Mouse (Mus musculus) spleen, postnatal 4 days (tissue): Measurements from ENCODE around the gene Trim46.

Experiments
- DNase-seq, 2 experiments: peaks; one replicate each; pipeline ENCODE4 v3.0.0; 2022; ENCODE audit warnings: low spot score in 2 of 2

Gene Trim46

DNA sequence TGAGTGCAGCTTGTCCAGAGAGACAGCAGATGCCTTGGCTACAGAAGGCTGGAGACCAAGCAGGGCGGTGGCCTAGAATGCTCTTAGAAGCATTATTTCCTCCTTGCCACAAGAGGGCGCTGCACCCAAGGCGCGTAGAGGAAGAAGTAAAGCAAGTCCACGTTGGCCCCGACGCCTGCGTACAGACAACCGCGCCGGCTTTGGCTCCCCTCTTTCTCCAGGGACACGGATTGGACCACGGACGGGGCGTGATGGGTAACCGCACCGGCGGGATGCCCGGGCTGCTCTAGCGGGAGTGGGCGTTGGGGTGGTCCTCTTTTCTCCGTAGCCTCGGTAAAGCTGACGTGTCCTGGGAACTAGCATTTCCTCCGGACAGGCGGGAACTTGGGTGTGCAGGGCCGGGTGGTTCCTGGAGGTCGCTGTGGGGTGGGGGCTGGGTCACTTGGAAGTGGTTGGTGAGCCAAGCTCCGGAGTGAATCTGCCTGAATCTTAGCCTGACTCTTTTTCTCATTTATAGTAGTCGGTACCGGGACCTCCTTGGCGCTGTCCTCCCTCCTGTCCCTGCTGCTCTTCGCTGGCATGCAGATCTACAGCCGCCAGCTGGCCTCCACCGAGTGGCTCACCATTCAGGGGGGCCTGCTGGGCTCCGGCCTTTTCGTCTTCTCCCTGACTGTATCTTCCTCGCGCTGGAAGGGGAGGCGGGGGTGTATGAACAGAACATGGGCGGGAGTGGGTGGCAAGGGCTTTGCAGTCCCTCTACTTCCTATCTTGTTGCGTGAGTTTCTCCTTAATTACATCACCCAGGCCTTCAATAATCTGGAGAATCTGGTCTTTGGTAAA lies at the start of gene Trim46:
Gene Trim46, minus strand, starts transcription at position 49 of the 840 bp plus-strand sequence.
- DNase-seq = peak; percentile 84 to 95

DNA sequence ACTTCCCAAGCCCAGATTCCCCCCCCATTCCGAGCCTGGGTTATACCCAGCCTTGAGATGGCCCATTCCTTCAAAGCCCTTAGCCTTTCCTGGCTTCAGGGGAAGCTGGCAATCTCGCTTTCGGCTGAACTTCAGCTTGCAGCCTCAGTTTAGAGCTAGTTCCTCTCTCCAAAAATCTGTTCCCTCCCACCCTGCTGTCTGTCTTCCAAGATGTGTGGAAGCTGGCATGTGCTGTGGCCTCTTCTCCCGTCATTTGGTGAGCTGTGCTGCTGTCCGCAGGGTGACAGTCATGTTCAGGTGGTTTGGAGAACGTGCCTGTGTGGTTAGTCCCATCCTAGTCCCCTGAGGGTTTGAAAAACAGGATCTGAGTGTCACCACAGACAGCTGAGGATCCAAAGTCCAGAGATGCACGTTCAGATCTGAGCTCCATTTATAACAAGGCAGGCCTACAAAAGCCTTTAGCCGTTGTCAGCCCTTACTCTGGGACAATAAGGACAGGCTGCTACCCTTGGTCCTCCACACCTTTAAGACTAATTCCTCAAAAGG lies 49.6 kb upstream of the Trim46 start:
- no peak for DNase-seq

DNA sequence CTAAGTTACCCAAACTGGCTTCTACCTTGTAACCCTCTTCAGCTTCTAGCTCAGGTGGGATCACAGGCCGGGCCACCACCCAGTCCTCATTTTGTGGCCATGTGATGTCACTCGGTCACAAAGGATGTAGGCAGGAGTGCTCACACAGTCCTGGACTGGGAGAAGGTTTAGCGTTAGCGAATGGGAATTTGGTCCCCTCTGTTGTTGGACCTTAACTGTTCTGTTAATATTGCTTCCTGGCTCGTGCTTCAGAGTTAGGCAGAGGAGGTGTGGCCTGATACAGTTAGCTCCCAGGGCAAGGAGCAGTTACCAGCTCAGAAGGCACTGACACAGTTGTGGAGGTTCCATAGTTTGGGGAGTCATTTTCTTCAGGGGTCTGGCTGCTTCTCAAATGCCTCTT lies 48.1 kb upstream of the Trim46 start:
- no peak for DNase-seq

DNA sequence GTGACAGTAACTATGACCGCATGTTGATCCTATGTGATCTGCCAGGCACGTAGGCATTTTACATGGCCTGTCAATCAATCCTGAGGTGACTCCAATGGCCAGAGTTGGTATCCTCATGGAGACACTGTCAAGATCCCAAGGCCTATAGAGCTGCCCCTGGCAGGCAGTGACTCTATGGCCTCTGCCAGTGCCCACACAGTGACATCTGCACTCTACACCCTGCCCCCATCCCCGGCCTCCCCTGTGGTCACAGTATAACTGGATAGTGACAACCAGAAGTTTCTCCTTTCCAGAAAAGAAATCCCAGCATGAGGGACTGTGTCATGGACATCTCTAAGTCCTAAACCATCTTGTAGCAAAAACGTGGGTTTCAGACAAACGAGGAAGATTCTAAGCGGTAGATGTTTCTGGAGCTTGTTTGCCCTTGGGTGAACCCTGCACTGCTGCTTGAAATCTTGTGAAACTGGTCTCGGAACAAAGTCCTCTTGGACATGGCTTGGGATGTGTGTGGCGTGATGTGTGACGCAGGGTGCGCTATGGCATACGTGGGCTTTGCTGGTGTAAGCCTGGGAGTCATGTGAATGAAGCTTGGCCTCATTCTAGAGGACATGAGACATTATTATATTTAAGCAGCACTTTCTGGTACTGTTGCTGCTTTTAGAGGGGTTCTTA lies 47.3 kb upstream of the Trim46 start:
- no peak for DNase-seq

DNA sequence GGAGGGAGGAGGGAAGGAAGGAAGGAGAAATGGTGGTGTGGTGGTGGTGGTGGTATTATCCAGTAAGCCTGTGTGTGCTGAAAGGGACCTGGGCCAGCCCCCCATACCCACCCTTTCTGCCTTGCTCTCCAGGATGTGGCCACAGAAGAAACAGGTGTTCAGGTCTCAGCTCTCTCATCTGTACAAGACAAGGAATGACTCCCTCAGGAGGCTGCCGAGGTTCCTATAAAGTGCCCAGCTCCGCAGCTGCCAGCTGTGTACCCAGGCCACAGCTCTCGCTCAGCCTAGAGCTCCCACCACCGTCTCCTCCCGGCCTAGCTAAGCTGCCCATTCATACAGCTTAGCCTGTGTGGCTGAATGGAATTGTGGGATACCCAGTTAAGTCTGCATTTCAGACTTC lies 46.2 kb upstream of the Trim46 start:
- no peak for DNase-seq

DNA sequence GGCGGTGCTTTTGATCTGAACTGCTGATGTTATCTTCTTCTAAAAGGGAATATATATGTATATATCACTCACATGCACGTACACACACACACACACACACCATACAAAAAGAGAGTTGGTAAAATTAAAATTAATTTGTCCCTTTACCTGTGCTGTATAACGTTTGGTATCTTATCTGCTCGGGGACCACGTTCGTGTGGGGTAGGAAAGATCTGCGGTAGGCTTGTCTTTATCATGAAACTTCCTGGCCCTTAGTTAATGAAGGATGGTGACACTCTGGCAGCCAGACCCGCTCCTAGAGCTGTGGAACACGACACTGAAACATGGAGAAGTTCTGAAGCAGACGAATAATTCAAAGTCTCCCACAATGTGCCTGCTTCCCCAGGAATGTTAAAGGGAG lies 45.8 kb upstream of the Trim46 start:
- no peak for DNase-seq

DNA sequence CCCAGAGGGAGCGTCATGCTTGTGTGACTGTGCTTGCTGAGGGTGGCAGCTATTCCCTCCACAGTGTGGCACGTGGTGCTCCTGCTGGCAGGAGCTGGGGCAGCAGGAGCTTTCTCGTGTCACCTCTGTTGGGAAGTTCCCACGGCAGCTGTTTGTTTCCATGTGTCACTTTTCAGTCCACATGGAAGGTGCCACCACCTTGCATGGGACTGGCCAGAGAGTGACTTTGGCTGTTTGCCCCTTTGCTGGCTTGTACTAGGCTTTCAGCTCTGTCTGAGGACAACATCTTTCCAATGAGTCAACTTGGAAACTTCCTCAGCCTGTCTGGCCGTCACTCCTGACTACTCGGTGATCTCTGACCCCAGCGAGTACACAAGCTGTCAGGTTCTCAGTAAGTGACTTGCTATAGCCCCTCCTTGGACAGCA lies 42.4 kb upstream of the Trim46 start:
- no peak for DNase-seq

DNA sequence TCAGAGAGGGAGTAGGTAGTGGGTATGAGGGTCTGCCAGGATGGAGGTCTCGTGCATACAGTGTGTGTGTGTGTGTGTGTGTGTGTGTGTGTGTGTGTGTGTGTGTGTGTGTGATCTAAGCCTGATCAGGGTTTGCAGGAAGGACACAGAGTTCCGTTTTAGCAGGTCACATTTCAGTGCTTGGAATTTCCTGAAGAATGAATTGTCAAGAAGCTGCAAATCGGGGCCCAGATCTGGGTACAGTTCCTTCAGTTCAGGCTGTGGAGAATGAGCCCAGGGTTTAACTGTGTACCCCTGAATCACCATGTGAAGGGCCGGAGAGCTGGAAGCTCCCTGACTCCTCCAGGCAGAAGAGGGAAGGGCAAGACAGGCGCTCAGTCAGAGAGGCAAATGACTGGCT lies 41.2 kb upstream of the Trim46 start:
- DNase-seq = no peak

DNA sequence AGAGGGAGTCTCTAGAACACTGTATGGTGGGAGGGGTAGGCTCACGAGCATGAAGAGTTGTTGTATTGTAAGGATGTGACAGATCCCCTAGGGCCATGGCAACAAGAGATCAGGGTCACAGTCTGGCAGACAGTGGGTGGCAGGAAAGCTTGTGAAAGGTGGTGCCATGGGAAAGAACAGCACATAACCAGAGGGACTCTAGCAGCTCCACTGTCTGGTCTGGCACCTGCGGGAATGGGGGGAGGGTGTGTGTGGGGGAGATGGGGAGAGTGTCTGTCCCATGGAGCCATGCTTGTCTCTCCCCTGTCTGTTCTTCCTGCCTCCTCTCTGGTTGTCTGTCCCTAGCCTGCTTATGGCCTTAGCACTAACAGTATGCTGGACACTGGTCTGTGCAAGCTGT lies 39.4 kb upstream of the Trim46 start:
- DNase-seq = no peak

DNA sequence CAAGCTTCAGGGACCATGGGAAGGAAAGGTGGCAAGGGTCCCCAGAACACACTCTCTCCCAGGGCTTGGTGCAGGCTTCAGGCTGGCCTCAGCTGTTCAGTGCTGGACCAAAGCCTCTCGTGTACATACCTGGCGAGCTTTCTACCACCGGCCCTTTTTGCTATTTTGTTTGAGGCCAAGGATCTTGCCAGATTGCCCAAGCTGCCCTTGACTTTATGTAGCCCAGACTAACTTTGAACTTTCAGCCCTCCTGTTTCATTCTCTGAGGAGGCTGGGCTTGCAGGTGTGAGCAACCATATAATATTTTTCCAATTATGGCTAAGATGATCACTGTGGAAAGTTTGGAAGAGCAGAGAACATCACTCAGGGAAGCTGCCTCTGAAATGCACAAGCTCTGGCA lies 38.2 kb upstream of the Trim46 start:
- no peak for DNase-seq

DNA sequence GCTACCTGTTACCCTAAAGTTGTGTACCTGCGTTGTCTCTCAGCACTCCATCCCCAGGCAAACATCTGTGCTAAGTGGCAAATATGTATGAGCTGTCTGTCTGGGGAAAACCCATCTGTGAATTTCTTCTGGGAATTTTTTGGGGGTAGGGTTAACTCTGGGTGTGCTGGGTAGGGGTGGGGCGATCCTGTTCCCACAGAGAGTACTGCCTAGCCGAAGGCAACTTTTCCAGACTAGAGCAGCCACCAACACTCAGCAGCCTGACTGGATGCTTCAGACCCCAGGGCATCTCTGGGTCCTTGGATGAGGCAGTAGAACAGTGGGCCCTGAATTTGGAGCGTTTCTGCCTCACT lies 36.2 kb upstream of the Trim46 start:
- no peak for DNase-seq

DNA sequence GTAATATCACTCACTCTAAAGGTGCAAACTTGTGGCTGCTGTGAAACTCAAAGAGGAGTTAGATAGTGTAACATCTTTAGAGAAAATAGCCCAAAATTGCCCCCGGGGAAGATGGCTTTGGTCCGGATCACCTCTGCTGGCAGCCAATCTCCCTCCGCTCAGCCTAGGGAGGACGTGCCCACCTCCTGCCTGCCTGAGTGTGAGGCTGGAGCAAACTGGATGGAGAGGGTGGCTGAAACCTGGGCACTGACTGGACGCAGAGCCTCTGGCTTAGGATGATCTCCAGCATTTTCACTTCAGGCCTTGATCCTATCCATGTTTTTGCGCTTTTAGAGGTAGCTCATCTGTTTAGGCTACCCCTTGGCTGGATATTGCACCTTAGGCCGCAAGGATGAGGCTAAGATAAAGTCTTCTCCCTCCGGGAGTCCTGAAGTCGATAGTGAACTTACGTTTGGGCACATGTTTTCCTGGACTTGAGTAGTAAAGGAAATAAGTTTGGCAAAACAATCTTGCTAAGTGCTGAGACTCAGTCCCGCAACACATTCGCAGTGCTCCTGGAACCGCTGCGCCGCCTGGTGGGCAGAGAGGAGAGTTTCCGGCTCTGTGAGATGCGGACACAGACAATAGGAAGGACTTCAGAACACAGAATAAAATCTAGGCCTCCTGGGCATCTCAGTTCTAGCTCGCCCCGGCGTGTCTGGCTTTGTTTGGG lies 35.6 kb upstream of the Trim46 start:
- DNase-seq = peak; percentile 74 to 92

DNA sequence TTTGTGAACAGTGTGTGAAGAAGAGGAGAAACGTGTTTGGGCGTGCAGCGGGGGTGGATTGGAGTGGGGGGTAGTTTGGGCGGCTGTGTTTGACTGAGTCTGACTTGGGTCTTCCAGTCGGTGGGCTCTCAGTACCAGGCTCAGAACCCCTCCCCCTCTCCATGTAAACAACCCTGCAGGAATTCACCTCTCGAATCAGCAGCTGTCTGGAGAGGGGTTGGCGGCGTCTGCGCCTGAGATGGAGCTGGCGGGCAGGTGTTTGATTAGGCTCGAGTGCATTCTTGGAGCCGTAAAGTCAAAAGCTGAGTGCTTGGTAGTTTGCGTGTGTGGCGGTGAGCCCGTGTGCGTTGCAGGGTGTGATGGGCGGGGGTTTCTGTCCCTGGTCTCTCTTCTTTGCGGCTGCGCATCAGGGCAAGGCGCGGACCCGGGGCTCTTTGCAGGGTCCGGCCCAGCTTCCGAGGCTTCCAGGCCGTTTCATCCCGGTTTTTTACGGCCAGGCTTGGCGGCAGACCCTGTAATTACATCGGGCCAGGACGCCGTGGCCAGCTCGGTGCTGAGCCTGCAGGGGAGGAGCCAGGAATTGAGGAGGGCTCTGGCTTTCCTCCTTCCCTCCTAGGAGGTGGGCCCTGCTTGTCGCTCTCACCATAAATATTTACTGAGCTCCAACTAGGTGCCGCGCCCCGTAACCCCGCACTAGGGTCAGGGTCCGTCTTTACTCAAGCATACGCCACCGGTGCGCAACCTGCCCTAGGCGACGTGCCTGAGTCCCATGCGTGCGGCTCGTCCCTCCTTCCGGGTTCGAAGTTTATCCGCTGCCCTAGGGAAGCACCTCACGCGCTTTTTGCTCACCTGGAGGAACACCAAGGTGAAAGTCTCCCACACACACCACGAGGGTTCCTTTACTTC lies 34.8 kb upstream of the Trim46 start, which contains the start of gene Efna1:
Gene Efna1, minus strand, starts transcription at position 537 of the 906 bp plus-strand sequence.
- DNase-seq = no peak

DNA sequence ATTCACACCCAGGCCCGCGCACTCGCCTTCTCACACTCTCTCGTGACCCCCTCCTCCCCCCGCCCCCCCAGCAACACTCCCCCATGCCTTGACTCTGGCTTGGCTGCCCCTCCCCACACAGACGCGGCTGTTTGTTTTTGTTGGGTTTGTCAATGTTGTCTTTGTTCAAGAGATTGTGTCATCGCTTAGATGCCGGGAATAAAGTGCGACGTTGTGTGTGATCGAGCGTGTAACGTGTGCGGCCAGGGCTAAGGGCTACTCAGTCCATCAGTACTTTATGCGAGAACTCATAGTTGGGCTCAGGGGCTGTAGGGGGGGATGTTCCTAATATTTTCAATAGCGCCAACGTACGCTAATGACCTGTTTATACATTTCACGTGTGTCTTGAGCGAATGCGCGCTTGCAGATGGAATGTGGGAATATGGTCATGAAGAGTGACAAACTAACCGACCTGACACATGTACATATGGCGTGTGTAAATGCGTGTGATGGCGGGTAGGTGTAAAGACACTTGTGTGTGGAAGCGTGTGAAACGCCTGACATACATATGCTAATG lies 34.0 kb upstream of the Trim46 start:
- no peak for DNase-seq

DNA sequence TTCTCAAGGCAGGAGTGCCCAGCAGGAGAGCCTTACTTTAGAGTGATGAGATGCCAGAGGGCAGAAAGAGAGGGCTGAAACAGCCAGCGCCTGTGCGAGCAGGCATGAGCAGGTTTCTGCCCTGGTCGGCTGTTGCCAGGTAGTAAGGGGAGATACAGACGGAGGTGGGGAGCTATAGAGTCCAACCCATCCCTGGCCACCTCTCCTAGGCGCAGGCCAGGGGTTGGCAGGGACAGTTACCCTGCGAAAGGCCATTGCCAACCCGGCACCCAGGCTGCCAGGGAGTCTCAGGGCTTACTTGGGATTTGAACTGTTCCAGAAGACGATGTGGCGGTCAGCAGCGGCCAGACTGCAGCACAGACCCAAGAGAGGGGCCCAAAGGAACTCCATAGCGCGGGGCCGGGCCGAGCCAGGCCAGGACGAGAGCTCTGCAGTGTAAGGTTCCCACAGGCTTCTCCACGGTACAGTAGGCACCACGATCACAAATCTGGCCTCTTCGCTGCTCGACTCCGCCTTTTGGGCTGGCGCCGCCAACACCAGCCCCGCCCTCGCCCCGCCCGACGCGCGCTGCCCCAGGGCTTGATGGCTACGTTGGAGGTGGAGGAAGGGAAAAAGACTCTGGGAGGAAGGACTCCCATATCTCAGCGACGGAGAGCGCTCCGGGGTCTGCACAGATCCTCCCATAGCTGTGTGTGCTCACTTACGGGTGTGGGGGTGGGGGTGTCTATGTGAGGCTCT lies 33.2 kb upstream of the Trim46 start:
- DNase-seq = peak in 1 of 2 experiments; percentile 53

DNA sequence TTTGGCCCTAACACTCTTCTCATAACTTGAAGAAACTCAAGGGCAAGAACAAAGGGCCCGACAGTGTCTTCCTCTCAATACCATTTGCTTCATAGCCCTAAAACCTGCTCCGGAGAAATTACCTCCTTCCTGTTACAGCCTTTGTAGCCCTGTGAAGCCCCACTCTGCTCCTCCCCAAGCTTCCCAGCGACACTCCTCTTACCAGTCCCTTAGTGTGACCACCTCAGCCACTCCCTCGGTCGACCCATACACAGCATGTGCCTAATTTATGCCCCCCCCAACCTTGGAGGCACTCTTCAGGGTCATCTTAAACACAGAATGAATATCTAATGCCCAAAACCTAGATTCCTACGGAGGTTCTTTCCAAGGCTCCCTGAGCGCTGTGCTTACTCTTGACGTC lies 32.5 kb upstream of the Trim46 start:
- DNase-seq = no peak

DNA sequence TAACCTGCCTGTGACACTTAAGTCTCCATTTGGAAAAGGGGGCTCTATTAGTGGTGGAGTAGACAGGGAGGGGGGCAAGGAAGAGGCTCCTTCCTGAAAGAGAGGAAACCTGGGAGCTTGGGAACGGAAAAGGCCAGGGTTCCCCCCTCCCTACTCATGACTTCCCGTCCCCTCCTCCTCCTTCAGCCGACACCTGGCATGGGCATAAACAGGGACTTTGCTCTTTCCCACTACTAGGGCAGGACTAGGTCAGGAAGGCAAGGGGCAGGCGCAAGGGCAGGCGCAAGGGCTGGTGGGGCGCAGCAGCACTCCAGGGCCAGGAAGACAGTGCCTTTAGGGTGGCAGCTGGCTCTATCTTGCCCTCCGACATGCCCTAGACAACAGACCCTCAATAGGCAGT lies 32.0 kb upstream of the Trim46 start:
- no peak for DNase-seq

DNA sequence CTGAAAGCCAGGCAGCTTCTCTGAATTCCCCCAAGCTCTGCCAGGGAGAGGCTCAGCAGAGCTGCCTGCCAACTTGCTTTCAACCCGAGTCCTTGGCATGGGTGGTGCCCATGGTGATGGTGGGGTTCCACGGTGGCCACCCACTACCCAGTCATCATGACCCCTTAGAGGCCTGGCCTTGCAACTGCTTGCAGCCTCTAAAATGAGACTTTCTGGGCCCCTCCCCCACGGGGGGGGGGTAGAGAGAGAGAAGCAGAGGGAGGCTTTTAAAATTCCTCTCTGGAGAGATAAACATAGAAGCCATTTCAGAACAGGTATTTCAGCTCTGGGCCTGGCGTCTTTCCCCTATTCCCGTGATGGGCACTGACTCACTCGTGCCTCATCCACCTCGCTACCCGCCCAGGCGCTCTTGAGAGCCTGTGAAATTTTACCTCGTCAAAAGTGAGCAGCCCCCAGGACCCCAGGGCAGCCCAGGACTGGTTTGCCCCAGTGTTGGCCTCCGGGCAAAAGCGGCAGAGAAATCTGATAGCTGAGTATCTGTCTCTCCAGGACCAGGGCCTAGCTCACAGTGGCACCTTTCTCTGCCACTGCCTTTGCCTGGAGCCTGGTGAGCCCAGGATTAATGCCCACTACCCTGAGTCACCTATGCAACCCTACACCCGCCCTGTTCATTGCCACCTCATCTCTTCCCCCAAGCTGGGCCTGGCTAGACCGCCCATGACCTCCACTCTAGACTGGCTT lies 31.3 kb upstream of the Trim46 start:
- no peak for DNase-seq

DNA sequence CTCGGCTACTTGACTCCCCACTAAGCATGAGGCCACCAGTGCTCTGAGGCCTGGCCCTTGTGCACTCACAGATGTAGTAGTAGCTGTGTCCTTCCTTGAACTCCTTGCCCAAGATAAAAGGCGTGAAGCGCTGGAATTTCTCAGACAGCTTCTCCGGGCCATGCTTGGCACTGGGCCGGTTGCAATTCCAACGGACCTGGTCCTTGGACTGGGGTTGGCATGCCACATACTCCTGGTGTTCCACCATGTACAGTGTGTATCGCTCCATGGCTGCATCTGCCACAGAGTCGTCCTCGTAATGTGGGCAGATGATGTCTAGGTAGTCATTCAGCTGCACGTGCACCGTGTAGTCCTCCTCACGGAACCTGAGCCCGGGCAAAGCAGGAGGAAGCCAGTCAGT lies 30.0 kb upstream of the Trim46 start:
- DNase-seq = no peak

DNA sequence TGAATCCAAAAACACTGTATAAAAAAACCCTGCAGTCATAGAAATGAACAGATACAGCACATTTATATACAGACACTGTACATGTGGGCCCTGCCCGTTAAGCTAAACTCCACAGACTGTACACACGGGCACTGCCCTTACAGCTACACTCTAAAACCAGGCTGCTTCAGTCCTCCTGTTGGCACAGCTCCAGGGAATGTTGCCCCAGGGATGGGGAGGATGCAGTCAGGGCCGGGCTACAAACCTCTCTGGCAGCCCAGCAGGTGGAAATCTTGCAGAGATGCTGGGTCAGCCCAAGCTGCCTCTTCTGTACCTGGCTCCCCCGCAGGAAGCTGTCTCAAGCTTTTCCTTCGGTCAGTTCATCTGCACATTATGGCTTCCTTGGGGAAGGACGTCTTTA lies 25.7 kb upstream of the Trim46 start:
- no peak for DNase-seq
